In the genomic region with DNA sequence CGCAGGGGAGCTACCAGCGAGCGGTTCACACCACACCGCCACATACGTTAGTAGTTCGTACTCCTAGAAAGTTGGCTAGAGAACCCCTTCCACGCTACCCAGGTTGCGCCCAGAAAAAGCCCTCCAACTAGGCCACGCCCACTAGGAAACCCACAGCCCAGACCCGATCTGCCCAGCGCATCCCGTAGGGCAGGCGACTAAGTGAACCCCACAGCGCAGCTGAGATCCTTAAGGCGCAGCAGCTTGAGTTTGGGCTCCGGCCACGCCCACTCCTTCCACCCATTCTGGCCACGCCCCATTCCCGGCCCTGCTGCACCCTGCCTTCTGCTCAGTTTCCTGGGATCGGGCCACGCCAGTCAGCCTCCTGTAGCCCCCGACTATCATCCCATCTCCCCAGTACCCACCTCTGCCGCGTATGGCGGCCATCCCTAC, we compare ENCODE assay signal across 7 mouse cellular contexts. TPM values are rescaled to one million over a fixed set of nuclear protein-coding genes. Genes with fewer than 3 reads are reported as not detected.
DNase-seq lines count a peak whose midpoint lies in the region; ATAC-seq and TF ChIP-seq lines count a peak whose summit lies in the region.

No protein-coding gene starts in this region.

- no peak for TF ChIP-seq CTCF in ES-Bruce4 (IDR thresholded peaks at IDR 0.05; ENCODE audit: low read depth, low read length)
- no peak for TF ChIP-seq CTCF in embryonic fibroblast, embryonic 13.5 days (IDR thresholded peaks at IDR 0.05; ENCODE audit: borderline replicate concordance, insufficient read depth, low read length)

- H3K4me3 ChIP-seq in ES-Bruce4 (ENCODE audit: low read depth, low read length), result peak overlapping the region; percentile 57
- H3K4me3 ChIP-seq in embryonic fibroblast, embryonic 13.5 days (ENCODE audit: insufficient read depth, low read length), result peak overlapping the region; percentile 26
- H3K4me3 ChIP-seq in limb, embryonic 11.5 days (ENCODE audit: low read depth, low read length), result peak overlapping the region; percentile 50
- H3K4me3 ChIP-seq in midbrain, embryonic 14.5 days (replicated peaks; ENCODE audit: low read depth, low read length), result peak overlapping the region; percentile 41

- peak; percentile 65 for DNase-seq in adrenal gland, adult 18-20 months (ENCODE audit: low spot score in 2 of 2)
- DNase-seq in heart, postnatal 25 days (ENCODE audit: low spot score), result peak; percentile 21
- DNase-seq in limb, embryonic 11.5 days (ENCODE audit: low spot score), result peak; percentile 55
- peak; percentile 41 for DNase-seq in midbrain, embryonic 14.5 days
- peak; percentile 75 for DNase-seq in thymus, postnatal 4 days

- H3K27me3 ChIP-seq in ES-Bruce4 (ENCODE audit: control insufficient read depth, insufficient read depth, low read length, poor library complexity, severe bottlenecking), result no peaks in the 10 kb centered on the region
- peaks cover 24% of the 10 kb centered on the region for H3K27me3 ChIP-seq in limb, embryonic 11.5 days (ENCODE audit: control insufficient read depth, insufficient read depth, low read length)
- peaks cover 10% of the 10 kb centered on the region for H3K27me3 ChIP-seq in midbrain, embryonic 14.5 days (ENCODE audit: control insufficient read depth, insufficient read depth, low read length)

- intact Hi-C loops in heart, postnatal 25 days (cut with DNase I), result loop anchor here (5.0 kb wide), 1 partner anchor 32 kb away; the partner anchor contains the start of gene Fam129c

- peaks cover 13% of the 10 kb centered on the region for H3K4me1 ChIP-seq in ES-Bruce4 (ENCODE audit: control insufficient read depth, insufficient read depth, low read length)
- H3K4me1 ChIP-seq in embryonic fibroblast, embryonic 13.5 days (ENCODE audit: control insufficient read depth, insufficient read depth, low read length), result 0 out of 2 replicates have a peak, but pooled peaks cover 2% of the 10 kb centered on the region
- peaks cover 5% of the 10 kb centered on the region; the same call in 1 of the 2 replicates for H3K4me1 ChIP-seq in limb, embryonic 11.5 days (ENCODE audit: control insufficient read depth, insufficient read depth, low read length)
- peaks cover 12% of the 10 kb centered on the region for H3K4me1 ChIP-seq in midbrain, embryonic 14.5 days (ENCODE audit: control insufficient read depth, insufficient read depth, low read length)

- 3% methylated on average over 25 of the region's 25 CpGs for WGBS in limb, embryonic 11.5 days
- 3% methylated on average over 25 of the region's 25 CpGs for WGBS in midbrain, embryonic 14.5 days

- H3K27ac ChIP-seq in ES-Bruce4 (ENCODE audit: insufficient read depth, low read length), result no peak overlapping the region
- no peak overlapping the region for H3K27ac ChIP-seq in embryonic fibroblast, embryonic 13.5 days (ENCODE audit: insufficient read depth, low read length)
- H3K27ac ChIP-seq in limb, embryonic 11.5 days (replicated peaks; ENCODE audit: low read depth, low read length), result no peak overlapping the region
- H3K27ac ChIP-seq in midbrain, embryonic 14.5 days (replicated peaks; ENCODE audit: low read depth, low read length), result peak overlapping the region; percentile 84

- no peaks in the 10 kb centered on the region for H3K9me3 ChIP-seq in ES-Bruce4 (replicated peaks; ENCODE audit: control insufficient read depth, insufficient read depth, low read length, poor library complexity, severe bottlenecking)
- peaks cover 9% of the 10 kb centered on the region for H3K9me3 ChIP-seq in limb, embryonic 11.5 days (ENCODE audit: control insufficient read depth, low read length)
- no peaks in the 10 kb centered on the region for H3K9me3 ChIP-seq in midbrain, embryonic 14.5 days (ENCODE audit: control insufficient read depth, low read length)

- H3K36me3 ChIP-seq in ES-Bruce4 (ENCODE audit: control insufficient read depth, insufficient read depth, low read length, poor library complexity, severe bottlenecking), result no peaks in the 10 kb centered on the region
- H3K36me3 ChIP-seq in limb, embryonic 11.5 days (ENCODE audit: control insufficient read depth, insufficient read depth, low read length), result no peaks in the 10 kb centered on the region
- H3K36me3 ChIP-seq in midbrain, embryonic 14.5 days (ENCODE audit: control insufficient read depth, insufficient read depth, low read length), result peaks cover 9% of the 10 kb centered on the region; the same call in 1 of the 2 replicates

- peak overlapping the region; percentile 68 for H3K9ac ChIP-seq in ES-Bruce4 (ENCODE audit: low read depth, poor library complexity, severe bottlenecking)
- peak overlapping the region; percentile 65 for H3K9ac ChIP-seq in limb, embryonic 11.5 days (ENCODE audit: low read length)
- H3K9ac ChIP-seq in midbrain, embryonic 14.5 days (replicated peaks; ENCODE audit: low read length), result peak overlapping the region; percentile 66; the same call in 1 of the 2 replicates

- TF ChIP-seq EP300 in ES-Bruce4 (IDR thresholded peaks at IDR 0.05; ENCODE audit: insufficient read depth, low read depth, low read length), result no peak

- TF ChIP-seq POLR2A in ES-Bruce4 (IDR thresholded peaks at IDR 0.05; ENCODE audit: insufficient read depth, low read length), result peak; percentile 39
- no peak for TF ChIP-seq POLR2A in embryonic fibroblast, embryonic 13.5 days (IDR thresholded peaks at IDR 0.05; ENCODE audit: low read depth, low read length)

- ATAC-seq in limb, embryonic 11.5 days (ENCODE audit: insufficient number of reproducible peaks, low FRiP score, low TSS enrichment, low read depth), result peak; percentile 14; the same call in 1 of the 2 replicates
- ATAC-seq in midbrain, embryonic 14.5 days (ENCODE audit: low FRiP score, low TSS enrichment), result peak; percentile 22

- H3K4me2 ChIP-seq in limb, embryonic 11.5 days (ENCODE audit: low read depth, severe bottlenecking), result peak overlapping the region; percentile 96
- H3K4me2 ChIP-seq in midbrain, embryonic 14.5 days (ENCODE audit: low read length), result peak overlapping the region; percentile 95

RNA-seq across cellular contexts. Expression of gene Colgalt1, which starts 19.0 kb away (rescaled TPM):
- polyA plus RNA-seq in ES-Bruce4 (2011; ENCODE audit: insufficient read depth, insufficient read length, low read depth, missing spikeins), result 83.2 and 85.2 TPM in 2 replicates
- 10 to 100 TPM; 48.4 to 61.1 TPM for total RNA-seq in adrenal gland, adult 18-20 months (2021)
- polyA plus RNA-seq in embryonic fibroblast, embryonic 13.5 days (2011; ENCODE audit: insufficient read length, low read depth, missing spikeins), result 147 and 163 TPM in 2 replicates
- 10 to 100 TPM; 41.3 to 43.1 TPM for total RNA-seq in heart, postnatal 25 days (2021)
- 46.6 and 49.8 TPM in 2 replicates for polyA plus RNA-seq in limb, embryonic 11.5 days (2014; fragmentation: Nextera tagmentation; extraction: Ambion mirVana)
- polyA plus RNA-seq in midbrain, embryonic 14.5 days (2014; fragmentation: Nextera tagmentation; extraction: Ambion mirVana), result 60.4 and 70.3 TPM in 2 replicates

RNA-seq across cellular contexts. Expression of gene Fam129c, which starts 32.3 kb away (rescaled TPM):
- polyA plus RNA-seq in ES-Bruce4 (2011; ENCODE audit: insufficient read depth, insufficient read length, low read depth, missing spikeins), result 6.4 and 9.0 TPM in 2 replicates
- 1 to 10 TPM; 2.9 to 3.5 TPM for total RNA-seq in adrenal gland, adult 18-20 months (2021)
- 1.8 and 3.0 TPM in 2 replicates for polyA plus RNA-seq in embryonic fibroblast, embryonic 13.5 days (2011; ENCODE audit: insufficient read length, low read depth, missing spikeins)
- total RNA-seq in heart, postnatal 25 days (2021), result 1 to 10 TPM in 1 of 2 experiments, under 1 TPM in 1; 0.81 to 1.5 TPM
- 2.7 and 3.8 TPM in 2 replicates for polyA plus RNA-seq in limb, embryonic 11.5 days (2014; fragmentation: Nextera tagmentation; extraction: Ambion mirVana)
- 6.3 and 8.5 TPM in 2 replicates for polyA plus RNA-seq in midbrain, embryonic 14.5 days (2014; fragmentation: Nextera tagmentation; extraction: Ambion mirVana)

RNA-seq across cellular contexts. Expression of gene Pgls, which starts 37.8 kb away (rescaled TPM):
- 57.2 and 65.6 TPM in 2 replicates for polyA plus RNA-seq in ES-Bruce4 (2011; ENCODE audit: insufficient read depth, insufficient read length, low read depth, missing spikeins)
- total RNA-seq in adrenal gland, adult 18-20 months (2021), result 100 to 1,000 TPM; 122 to 137 TPM
- 86.0 and 99.4 TPM in 2 replicates for polyA plus RNA-seq in embryonic fibroblast, embryonic 13.5 days (2011; ENCODE audit: insufficient read length, low read depth, missing spikeins)
- total RNA-seq in heart, postnatal 25 days (2021), result 10 to 100 TPM; 68.1 to 75.9 TPM
- 230 and 239 TPM in 2 replicates for polyA plus RNA-seq in limb, embryonic 11.5 days (2014; fragmentation: Nextera tagmentation; extraction: Ambion mirVana)
- polyA plus RNA-seq in midbrain, embryonic 14.5 days (2014; fragmentation: Nextera tagmentation; extraction: Ambion mirVana), result 241 and 269 TPM in 2 replicates

RNA-seq across cellular contexts. Expression of gene Unc13a, which starts 41.8 kb away (rescaled TPM):
- polyA plus RNA-seq in ES-Bruce4 (2011; ENCODE audit: insufficient read depth, insufficient read length, low read depth, missing spikeins), result 3.8 and 6.3 TPM in 2 replicates
- total RNA-seq in adrenal gland, adult 18-20 months (2021), result 1 to 10 TPM; 5.9 to 7.9 TPM
- 1.9 and 2.6 TPM in 2 replicates for polyA plus RNA-seq in embryonic fibroblast, embryonic 13.5 days (2011; ENCODE audit: insufficient read length, low read depth, missing spikeins)
- total RNA-seq in heart, postnatal 25 days (2021), result under 1 TPM; 0.73 to 0.83 TPM
- 0.50 and 0.59 TPM in 2 replicates for polyA plus RNA-seq in limb, embryonic 11.5 days (2014; fragmentation: Nextera tagmentation; extraction: Ambion mirVana)
- polyA plus RNA-seq in midbrain, embryonic 14.5 days (2014; fragmentation: Nextera tagmentation; extraction: Ambion mirVana), result 17.4 and 18.9 TPM in 2 replicates

RNA-seq across cellular contexts. Expression of gene Jak3, which starts 46.3 kb away (rescaled TPM):
- polyA plus RNA-seq in ES-Bruce4 (2011; ENCODE audit: insufficient read depth, insufficient read length, low read depth, missing spikeins), result 8.0 and 9.7 TPM in 2 replicates
- total RNA-seq in adrenal gland, adult 18-20 months (2021), result 10 to 100 TPM; 11.6 to 17.3 TPM
- 5.0 and 6.1 TPM in 2 replicates for polyA plus RNA-seq in embryonic fibroblast, embryonic 13.5 days (2011; ENCODE audit: insufficient read length, low read depth, missing spikeins)
- total RNA-seq in heart, postnatal 25 days (2021), result 1 to 10 TPM; 7.8 to 8.5 TPM
- 1.4 and 2.5 TPM in 2 replicates for polyA plus RNA-seq in limb, embryonic 11.5 days (2014; fragmentation: Nextera tagmentation; extraction: Ambion mirVana)
- polyA plus RNA-seq in midbrain, embryonic 14.5 days (2014; fragmentation: Nextera tagmentation; extraction: Ambion mirVana), result 2.5 and 3.6 TPM in 2 replicates

Comparison
In these comparisons a context has a peak if more than half of its experiments do, and no peak if none do; other contexts are left out.
1. DNase-seq: peak in every context shown above with its lines; median percentile 75 in thymus, postnatal 4 days; 65 in adrenal gland, adult 18-20 months; 55 in limb, embryonic 11.5 days; 41 in midbrain, embryonic 14.5 days; 21 in heart, postnatal 25 days.